Mouse (Mus musculus): ENCODE data around the gene Btaf1. TPM values are rescaled to one million over a fixed set of nuclear protein-coding genes. Genes with fewer than 3 reads are reported as not detected.

The Btaf1 gene
- total and polyA plus RNA-seq, 3 experiments = 31.9 to 43.2 (median 38.3) TPM

DNA sequence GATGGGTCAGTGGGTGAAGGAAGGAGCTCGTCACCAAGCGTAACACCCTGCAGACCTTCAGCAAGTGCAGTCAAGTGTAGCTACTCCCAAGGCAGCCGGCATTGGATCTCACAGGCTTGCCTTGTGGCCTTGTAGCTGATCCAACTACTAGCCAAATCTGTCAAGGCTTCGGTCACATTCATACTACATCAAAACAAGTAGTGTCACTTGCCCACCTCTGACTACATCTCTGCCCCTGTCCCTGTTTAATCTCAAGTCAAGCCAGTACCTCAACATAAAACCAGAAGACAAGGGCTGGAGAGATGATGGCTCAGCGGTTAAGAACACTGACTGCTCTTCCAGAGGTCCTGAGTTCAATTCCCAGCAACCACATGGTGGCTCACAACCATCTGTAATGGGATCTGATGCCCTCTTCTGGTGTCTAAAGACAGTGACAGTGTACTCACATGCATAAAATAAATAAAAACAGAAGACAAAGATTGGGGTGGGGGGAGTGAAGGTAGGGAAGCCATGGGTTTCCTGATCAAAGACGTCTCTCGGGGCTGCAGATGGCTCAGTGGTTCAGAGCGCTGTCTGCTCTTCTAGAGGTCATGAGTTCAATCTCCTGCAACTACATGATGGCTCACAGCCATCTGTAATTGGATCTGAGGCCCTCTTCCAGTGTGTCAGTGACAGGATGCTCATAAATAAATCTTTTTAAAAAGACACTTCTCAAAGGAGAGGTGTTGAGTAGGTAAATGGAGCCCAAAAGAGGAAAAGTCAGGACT is 88.5 kb downstream of the Btaf1 start:
- H3K79me2 ChIP-seq (replicated peaks; ENCODE audit: control insufficient read depth, extremely low read depth, insufficient read depth, poor library complexity, severe bottlenecking) = no peaks in the 10 kb centered on the region
- in situ Hi-C loops (cut with MboI; ENCODE audit: low pct_ligation_motif_present, low pct_unique_long_range_greater_than_20kb, low sequenced_read_pairs) = no loop called here
- dilution Hi-C loops (cut with MboI; ENCODE audit: extremely low pct_ligation_motif_present, extremely low pct_unique_long_range_greater_than_20kb, low sequenced_read_pairs) = no loop called here

DNA sequence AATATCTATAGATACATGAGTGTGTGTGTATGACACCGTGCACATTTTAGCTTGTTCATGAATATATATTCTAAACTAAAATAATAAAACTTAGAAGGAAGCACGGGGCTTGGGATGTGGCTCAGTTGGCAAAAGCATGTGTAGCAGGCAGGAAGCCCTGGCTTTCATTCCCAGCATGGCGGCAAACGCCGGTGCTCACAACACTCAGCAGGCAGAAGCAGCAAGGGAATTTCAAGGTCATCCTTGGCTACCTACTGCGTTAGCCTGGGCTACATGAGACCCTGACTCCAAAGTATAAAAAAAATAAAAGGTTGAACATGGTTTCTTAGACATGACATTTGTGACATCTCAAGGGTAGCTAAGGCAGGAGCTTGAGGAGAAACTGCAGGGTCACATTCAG is 91.0 kb downstream of the Btaf1 start:
- no peak overlapping the region for H3K9ac ChIP-seq (ENCODE audit: insufficient read depth, low read depth)
- H3K4me3 ChIP-seq (replicated peaks in 1 of 3; ENCODE audit: low read depth in 2 of 3, low read length in 2 of 3, poor library complexity in 1 of 3) = no peak overlapping the region
- no peaks in the 10 kb centered on the region for H3K27me3 ChIP-seq (replicated peaks)
- H3K36me3 ChIP-seq (replicated peaks in 1 of 2; ENCODE audit: control insufficient read depth in 1 of 2, insufficient read depth in 1 of 2, low read length in 1 of 2) = peaks cover 17 to 26% of the 10 kb centered on the region in 2 experiments
- no peak for DNase-seq (ENCODE audit: extremely low read depth)
- H3K4me1 ChIP-seq (ENCODE audit: control insufficient read depth in 1 of 2, insufficient read depth in 2 of 2) = peaks cover 7 to 14% of the 10 kb centered on the region in 2 experiments
- TF ChIP-seq ELF1 (IDR thresholded peaks at IDR 0.05; ENCODE audit: low read depth, low read length) (no peak), GABPA (IDR thresholded peaks at IDR 0.05; ENCODE audit: insufficient replicate concordance, low read depth, low read length) (no peak), MEF2A (IDR thresholded peaks at IDR 0.05; ENCODE audit: borderline replicate concordance, low read depth, low read length) (no peak), POLR2AphosphoS2 (IDR thresholded peaks at IDR 0.05; ENCODE audit: low read depth, low read length) (no peak), JUN (IDR thresholded peaks at IDR 0.05; ENCODE audit: insufficient read depth, low read depth, low read length) (no peak), RCOR1 (conservative IDR thresholded peaks at IDR 0.05; ENCODE audit: low read depth, low read length) (no peak), RAD21 (IDR thresholded peaks at IDR 0.05; ENCODE audit: low read depth, low read length) (no peak), TBP (conservative IDR thresholded peaks at IDR 0.05; ENCODE audit: low read depth, low read length) (no peak), CHD1 (IDR thresholded peaks at IDR 0.05; ENCODE audit: low read depth, low read length) (no peak), MAX (IDR thresholded peaks at IDR 0.05; ENCODE audit: low read length) (no peak), HCFC1 (IDR thresholded peaks at IDR 0.05; ENCODE audit: low read depth, low read length) (no peak)
- no peaks in the 10 kb centered on the region for H3K79me2 ChIP-seq (replicated peaks; ENCODE audit: control insufficient read depth, extremely low read depth, insufficient read depth, poor library complexity, severe bottlenecking)
- in situ Hi-C loops (cut with MboI; ENCODE audit: low pct_ligation_motif_present, low pct_unique_long_range_greater_than_20kb, low sequenced_read_pairs) (no loop called here), dilution Hi-C loops (cut with MboI; ENCODE audit: extremely low pct_ligation_motif_present, extremely low pct_unique_long_range_greater_than_20kb, low sequenced_read_pairs) (no loop called here)
- peaks cover 6% of the 10 kb centered on the region for H3K9me3 ChIP-seq (replicated peaks; ENCODE audit: low read length)
- H3K4me2 ChIP-seq (ENCODE audit: insufficient read depth, low read depth, poor library complexity, severe bottlenecking) = no peak overlapping the region
- H3K27ac ChIP-seq (ENCODE audit: insufficient read depth, low read depth) = no peak overlapping the region

More for the DNA sequence above, 88.5 kb downstream of the Btaf1 start:
- Histone ChIP-seq H3K4me3 (replicated peaks in 1 of 3; ENCODE audit: low read depth in 2 of 3, low read length in 2 of 3, poor library complexity in 1 of 3) (no peak overlapping the region), H3K27ac (ENCODE audit: insufficient read depth, low read depth) (no peak overlapping the region), H3K4me1 (ENCODE audit: control insufficient read depth in 1 of 2, insufficient read depth in 2 of 2) (no peaks in the 10 kb centered on the region), H3K27me3 (replicated peaks) (no peaks in the 10 kb centered on the region), H3K9ac (ENCODE audit: insufficient read depth, low read depth) (no peak overlapping the region), H3K4me2 (ENCODE audit: insufficient read depth, low read depth, poor library complexity, severe bottlenecking) (no peak overlapping the region), H3K9me3 (replicated peaks; ENCODE audit: low read length) (peaks cover 6% of the 10 kb centered on the region), H3K36me3 (replicated peaks in 1 of 2; ENCODE audit: control insufficient read depth in 1 of 2, insufficient read depth in 1 of 2, low read length in 1 of 2) (peaks cover 38 to 51% of the 10 kb centered on the region in 2 experiments)
- no peak for DNase-seq (ENCODE audit: extremely low read depth)
- TF ChIP-seq MEF2A (IDR thresholded peaks at IDR 0.05; ENCODE audit: borderline replicate concordance, low read depth, low read length) (no peak), HCFC1 (IDR thresholded peaks at IDR 0.05; ENCODE audit: low read depth, low read length) (no peak), MAX (IDR thresholded peaks at IDR 0.05; ENCODE audit: low read length) (no peak), POLR2A (IDR thresholded peaks at IDR 0.05; ENCODE audit: low read depth, low read length) (no peak), ZKSCAN1 (IDR thresholded peaks at IDR 0.05; ENCODE audit: borderline replicate concordance, low read depth, low read length) (no peak), UBTF (IDR thresholded peaks at IDR 0.05; ENCODE audit: low read depth, low read length) (no peak), E2F4 (IDR thresholded peaks at IDR 0.05; ENCODE audit: insufficient replicate concordance, low read depth, low read length) (no peak), BHLHE40 (IDR thresholded peaks at IDR 0.05; ENCODE audit: low read depth, low read length) (no peak)
